Mouse (Mus musculus) B cell, adult 67 days (primary cell): ENCODE results near the gene Cdhr1. TPM values are rescaled to one million over a fixed set of nuclear protein-coding genes. Genes with fewer than 3 reads are reported as not detected.

Experiments
- total RNA-seq, 2 experiments: library from RNA; stranded (reverse); gene quantifications; 4 replicates each; pipeline ENCODE4 v1.2.4; 2023

Gene Cdhr1
- not detected for total RNA-seq

DNA sequence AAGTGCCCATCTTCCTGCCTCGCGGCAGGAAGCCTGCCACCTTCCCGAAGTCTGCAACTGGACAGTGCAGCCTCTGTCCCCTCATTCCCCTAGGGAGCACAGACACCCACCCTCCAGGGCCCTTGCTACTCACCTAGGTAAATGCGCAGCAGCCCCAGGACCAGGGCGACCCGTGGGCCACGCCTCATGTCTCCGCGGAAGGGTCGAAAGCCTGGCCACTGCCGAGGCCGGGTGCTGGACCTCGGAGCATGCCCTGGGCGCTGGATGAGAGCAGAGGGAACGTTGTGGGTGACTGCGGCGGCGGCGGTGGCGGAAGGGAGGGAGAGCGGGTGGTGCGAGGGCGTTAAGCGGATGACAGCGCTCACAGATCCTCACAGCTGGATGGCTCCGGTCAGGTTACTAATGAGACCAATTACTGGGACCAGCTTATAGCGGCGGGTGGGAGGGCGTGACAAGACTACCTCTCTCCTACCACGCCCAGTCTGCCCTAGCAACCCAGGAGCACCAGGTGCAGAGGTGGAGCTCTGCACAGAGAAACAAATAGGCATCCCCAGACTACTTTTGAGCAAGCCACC is at the start of gene Cdhr1:
Gene Cdhr1, minus strand, starts transcription at position 392 of the 575 bp plus-strand sequence.

DNA sequence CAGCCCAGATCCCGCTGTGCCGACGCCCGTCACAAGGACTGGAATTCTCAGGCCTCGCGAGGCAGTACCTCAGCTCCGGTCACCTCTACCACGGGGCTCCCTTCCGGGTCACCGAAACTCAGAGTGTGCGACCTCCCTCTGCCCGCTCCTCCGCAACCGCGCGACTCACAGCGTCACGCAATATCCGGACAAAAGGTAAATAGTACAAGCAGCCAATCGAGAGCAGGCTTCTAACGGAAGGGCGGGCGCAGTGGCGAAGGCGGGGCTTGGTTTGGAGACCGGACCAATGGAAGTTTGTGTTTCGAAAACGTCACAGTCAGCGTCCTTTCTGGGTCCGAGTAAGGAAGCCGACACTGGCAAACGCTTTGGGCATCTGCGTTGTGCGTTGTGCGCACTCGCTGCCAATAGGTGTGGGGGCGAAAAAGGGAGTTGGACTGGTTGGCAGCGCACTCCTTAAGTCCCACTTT is 37.0 kb upstream of the Cdhr1 start, which contains the start of gene Ghitm:
Gene Ghitm, minus strand, starts transcription at position 146 of the 467 bp plus-strand sequence.

DNA sequence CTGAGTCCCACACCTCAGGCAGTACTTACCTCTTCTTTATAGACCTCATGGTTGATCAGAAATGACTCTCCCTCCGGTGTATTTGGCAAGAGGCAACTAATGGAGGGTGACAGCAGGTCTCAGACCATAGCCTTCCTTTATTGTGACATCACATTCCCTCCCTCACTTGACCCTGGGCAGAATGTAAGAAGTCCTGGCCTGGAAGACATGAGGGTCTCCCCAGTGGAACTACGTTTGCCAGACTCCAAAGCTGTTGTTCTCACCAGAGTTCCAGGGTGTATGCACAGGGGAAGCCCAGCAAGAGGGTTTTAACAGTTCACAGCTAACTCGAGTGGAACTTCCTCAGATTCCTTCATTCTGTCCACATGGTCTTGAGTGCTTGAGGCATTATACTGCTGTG is 15.8 kb upstream of the Cdhr1 start, which contains the start of gene 2610528A11Rik:
Gene 2610528A11Rik, minus strand, starts transcription at position 101 of the 400 bp plus-strand sequence.

DNA sequence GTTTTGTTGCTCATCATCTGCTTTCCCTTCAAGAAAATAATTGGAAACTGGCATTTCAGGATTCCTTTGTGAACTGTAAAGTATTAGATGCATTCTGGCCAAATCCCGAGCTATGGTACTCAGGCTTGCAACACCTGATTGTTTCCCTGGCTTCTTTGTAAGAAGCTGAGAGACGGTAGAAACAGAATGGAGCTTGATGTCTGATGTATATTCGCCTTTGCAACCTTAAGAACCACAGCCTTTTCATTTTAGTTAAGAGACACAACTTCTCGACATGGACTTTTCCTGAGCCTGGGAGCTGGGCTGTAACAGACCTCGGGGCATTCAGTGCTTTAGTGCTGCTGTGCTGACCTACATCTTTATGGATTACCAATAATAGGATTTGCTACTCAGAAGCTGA is 30.5 kb downstream of the Cdhr1 start, which contains the start of gene Lrit2:
Gene Lrit2, plus strand, starts transcription at position 301 of the 400 bp plus-strand sequence.

DNA sequence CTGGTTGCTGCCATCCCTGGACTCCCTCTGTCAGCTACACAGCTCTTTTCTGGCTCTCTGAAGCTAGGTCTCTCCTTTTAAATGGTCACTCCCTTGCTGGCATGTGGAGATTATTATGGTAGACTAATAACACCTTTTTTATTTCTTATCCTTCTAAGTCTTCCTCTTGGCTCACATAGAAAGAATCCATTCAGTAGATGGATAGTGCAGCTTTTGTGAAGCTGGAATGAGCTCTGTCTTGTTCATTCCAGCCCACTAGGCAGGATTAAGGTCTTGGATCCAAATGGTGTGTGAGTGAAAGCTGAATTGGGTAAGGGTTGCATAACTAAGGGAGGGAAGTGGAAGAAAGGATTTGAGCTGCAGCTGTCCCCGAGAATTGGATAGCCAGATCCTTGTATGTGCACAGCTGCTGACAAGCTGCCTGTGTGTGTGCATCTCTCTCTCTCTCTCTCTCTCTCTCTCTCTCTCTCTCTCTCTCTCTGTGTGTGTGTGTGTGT is 49.2 kb downstream of the Cdhr1 start, which contains the start of gene Rgr:
Gene Rgr, minus strand, starts transcription at position 51 of the 497 bp plus-strand sequence.

Other genes starting within 250 kb of the Cdhr1 start
- gene Ccser2, start 129.6 kb downstream of the Cdhr1 start, total RNA-seq = 10 to 100 TPM; 29.7 to 31.4 TPM
- gene Rgr, start 49.4 kb downstream of the Cdhr1 start, total RNA-seq = not detected
- not detected for gene Lrit1, start 43.5 kb downstream of the Cdhr1 start, total RNA-seq
- gene Lrit2, start 30.4 kb downstream of the Cdhr1 start, total RNA-seq = not detected
- gene 2610528A11Rik, start 15.7 kb upstream of the Cdhr1 start, total RNA-seq = not detected
- gene Ghitm, start 36.9 kb upstream of the Cdhr1 start, total RNA-seq = 100 to 1,000 TPM; 219 to 248 TPM